Mouse (Mus musculus): Measurements from ENCODE around the gene Zfp410.
"Not testable (repeated sequence)": the region's sequence is repeated elsewhere in the genome, so short reads cannot be mapped to it uniquely, and the experiment has no call there.

Gene Zfp410

DNA sequence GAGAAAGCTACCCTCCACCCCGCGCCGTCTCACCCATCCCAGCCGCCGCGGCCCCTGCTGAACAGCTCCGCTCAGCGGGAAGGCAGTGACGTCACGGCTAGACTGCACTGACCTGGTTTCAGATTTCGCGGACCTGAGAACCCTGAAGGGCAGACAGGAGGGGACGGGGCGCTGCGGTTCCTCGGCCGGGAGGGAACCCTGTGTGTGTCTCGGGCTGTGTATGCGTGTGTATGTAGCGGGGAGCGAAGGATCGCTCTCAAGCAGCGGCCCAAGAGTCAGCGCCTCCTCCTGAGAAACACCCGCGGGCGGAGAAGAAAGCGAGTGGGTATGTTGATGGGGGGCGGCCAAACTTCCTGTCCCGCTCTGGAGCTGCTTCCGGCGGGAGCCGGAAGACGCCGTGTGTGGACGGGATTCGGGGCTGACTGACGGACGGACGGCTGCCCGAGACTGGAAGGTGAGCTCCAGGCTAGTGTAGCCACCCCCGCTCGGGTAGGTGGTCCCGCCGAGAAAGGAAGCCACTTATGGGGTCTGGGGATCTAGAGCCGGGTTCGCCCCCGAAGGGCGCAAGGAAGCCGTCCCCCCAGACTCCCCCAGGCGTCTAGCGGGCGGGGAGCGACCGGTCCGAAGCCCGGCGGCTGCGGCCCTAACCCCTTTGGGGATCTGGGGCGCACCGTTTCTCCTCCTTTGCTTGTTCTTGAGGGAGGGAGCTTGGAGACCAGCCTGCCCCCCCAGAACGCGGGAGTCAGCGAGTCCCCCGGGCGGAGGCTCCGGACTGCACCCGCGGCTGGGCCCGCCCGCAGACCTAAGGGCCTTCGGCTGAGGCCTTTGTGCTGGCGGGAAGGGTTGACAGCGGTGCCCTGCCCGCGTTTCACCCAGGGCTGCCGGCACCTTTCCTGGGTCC, at the start of gene Zfp410:
Gene Zfp410, plus strand, starts transcription at position 132 of the 901 bp plus-strand sequence.
- CTCF ChIA-PET: interaction anchor here (0.6 kb wide), 1 partner anchor 36 kb away, joined by 6 read pairs; no protein-coding TSS in a partner anchor

GRCm38 (mm10) chr12:84267264-84267663, 49.4 kb upstream of the Zfp410 start:
- CTCF ChIA-PET: no interaction called here

DNA sequence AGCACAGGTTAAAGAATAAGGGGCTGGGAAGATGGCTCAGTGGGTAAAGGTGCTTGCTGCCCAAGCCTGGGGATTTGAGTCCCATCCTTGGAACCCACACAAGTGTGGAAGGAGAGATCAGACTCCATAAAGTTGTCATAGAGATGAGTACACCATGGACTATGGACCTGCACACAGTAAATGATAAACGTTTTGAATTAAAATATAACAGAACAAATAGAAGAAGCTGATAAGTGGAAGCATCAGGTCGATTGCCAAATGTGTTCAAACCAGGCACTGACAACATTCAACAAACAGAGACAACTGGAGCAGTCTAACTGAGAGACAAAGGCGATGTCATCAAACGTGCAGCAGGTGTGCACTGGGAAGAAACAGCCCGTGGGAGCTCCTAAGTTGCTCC, 43.3 kb upstream of the Zfp410 start:
- CTCF ChIA-PET: no interaction called here

DNA sequence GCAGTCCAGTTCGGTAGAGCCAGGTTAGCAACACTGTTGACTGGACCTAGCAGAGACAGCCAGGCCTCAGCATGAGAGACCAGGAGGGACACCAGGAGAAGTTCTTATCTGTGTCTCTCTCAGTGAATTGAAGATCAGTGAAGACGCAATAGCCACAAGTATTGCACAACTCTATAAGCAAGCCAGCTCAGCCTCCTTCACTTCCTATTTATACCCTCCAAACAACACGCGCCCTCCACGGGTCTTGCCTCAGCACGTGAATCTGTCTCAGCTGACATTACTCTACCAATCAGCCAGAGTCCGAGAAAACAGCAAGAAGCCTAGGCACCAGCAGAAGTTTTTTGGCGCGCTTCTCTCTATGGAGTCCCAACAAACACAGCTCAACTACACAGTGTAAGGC, 41.4 kb upstream of the Zfp410 start:
- CTCF ChIA-PET: no interaction called here

- CTCF ChIA-PET: no interaction called here
Observed at GRCm38 (mm10) chr12:84276288-84276687, 40.4 kb upstream of the Zfp410 start.

DNA sequence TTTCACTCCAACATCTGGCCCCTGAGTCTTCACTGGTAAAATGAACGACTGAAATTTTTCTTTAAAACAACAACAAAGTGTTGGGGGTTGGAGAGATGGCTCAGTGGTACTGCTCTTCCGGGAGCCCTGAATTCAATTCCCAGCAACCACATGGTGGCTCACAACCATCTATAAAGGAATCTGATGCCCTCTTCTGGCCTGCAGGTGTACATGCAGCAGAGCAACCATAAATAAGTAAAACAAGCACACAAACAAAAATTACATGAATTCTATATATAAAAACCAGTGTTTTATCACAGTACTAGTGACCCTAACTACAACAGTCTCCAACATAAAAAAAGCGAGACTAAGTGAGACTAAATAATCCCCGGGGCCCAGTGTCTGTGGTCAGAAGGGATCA, 39.9 kb upstream of the Zfp410 start:
- CTCF ChIA-PET: no interaction called here

DNA sequence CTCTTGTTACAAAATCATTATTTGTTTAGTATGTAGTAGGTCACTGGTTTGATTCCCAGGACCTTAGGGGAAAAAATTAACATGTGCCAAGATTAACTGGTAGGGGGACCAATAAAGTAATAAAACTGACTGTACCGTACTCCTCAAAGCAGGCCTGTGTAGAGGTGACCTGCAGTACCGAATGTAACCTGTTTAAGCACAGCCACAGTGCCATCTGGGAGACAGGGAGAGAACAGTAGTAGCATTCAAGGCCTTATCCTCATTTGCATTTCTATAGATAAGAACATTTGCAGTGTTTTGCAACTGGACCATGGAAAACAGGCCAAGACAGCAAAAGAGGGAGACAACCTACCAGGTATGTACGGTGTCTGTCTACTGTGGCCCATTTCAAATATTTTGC, 38.8 kb upstream of the Zfp410 start:
- CTCF ChIA-PET: no interaction called here

GRCm38 (mm10) chr12:84278901-84279300, 37.8 kb upstream of the Zfp410 start:
- CTCF ChIA-PET: interaction anchor here (0.6 kb wide), 1 partner anchor 106 kb away, joined by 4 read pairs; no protein-coding TSS in a partner anchor

- CTCF ChIA-PET: no interaction called here
Observed at GRCm38 (mm10) chr12:84284391-84284790, 32.3 kb upstream of the Zfp410 start.

GRCm38 (mm10) chr12:84284885-84285592, 31.6 kb upstream of the Zfp410 start, which contains the start of gene Ptgr2:
Gene Ptgr2, plus strand, starts transcription at chr12:84285232.
- CTCF ChIA-PET: interaction anchor here (0.5 to 0.6 kb wide), 2 partner anchors 79 to 150 kb away, joined by 3 to 5 read pairs; no protein-coding TSS in a partner anchor

DNA sequence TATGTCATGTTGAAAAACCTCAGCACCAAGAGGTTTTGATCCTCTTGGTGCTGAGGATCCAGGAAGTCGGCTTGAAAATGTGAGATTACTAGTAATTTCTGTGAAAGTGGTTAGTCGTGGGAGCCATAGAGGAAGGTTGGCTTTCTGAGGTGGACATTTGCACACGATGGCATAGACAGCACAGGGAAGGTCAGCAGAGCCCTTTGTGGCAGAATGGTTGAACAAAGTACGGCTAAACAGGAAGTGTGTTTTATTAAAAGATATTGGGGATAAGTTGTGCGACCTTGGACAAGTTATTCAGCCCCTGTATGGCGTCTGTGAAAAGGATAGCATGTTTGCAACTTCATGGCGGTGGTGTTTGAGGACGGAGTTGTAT, 31.1 kb upstream of the Zfp410 start:
- CTCF ChIA-PET: interaction anchor here (0.5 to 0.6 kb wide), 2 partner anchors 36 to 151 kb away, joined by 4 to 5 read pairs; no protein-coding TSS in a partner anchor

DNA sequence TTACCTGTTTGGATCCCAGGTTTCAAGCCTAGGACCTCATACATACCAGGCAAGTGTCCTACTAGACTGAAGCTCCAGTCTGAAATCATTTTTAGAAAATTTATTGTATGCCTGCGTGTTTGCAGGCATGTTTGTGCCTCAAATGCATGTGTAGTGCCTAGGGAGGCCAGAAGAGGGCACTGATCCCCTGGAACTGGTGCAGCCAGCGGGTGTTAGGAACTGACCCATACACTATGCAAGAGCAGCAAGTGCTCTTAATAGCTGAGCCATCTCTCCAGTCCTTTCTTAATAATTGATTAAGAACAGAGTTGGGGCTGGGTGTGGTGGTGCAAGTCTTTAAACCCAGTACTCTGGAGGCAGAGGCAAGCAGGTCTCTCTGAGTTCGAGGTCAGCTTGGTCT, 28.2 kb upstream of the Zfp410 start:
- CTCF ChIA-PET: interaction anchor here (0.6 kb wide), 1 partner anchor 10 kb away, joined by 3 read pairs; no protein-coding TSS in a partner anchor

DNA sequence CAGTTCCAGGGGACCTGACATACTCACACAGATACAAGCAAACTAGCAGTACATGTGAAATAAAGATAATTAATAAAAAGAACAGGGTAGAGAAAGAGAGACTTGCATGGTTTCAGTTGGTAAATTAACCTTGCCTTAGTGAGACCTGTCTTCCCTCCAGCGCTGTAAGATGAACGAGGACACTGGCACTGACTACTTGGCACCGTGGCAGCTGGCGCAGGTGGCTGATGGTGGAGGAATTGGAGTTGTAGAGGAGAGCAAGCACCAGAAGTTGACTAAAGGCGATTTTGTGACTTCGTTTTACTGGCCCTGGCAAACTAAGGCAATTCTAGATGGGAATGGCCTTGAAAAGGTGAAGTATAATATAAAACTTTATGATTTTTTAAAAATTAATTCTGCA, 18.8 kb upstream of the Zfp410 start:
- CTCF ChIA-PET: interaction anchor here (0.8 kb wide), 1 partner anchor 9 kb away, joined by 3 read pairs; no protein-coding TSS in a partner anchor

DNA sequence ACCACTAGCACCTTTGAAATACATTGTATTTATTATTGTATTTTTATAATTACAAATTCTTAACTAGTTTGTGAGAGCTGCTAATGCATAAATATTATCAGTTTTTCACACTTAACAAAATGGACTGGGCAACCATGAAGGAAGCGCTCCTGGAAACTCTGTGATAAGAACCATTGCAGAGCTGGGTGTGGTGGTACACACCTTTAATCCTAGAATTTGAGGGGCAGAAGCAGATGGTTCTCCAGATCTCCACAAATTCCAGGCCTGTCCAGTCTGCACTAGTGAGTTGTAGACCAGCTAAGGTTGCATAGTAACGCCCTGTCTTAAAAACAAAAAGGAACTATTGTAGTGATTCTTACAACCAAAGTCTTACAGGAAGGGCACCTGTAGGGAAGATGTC, 17.4 kb upstream of the Zfp410 start:
- CTCF ChIA-PET: interaction anchor here (0.5 kb wide), 1 partner anchor 286 kb away, joined by 3 read pairs; no protein-coding TSS in a partner anchor

GRCm38 (mm10) chr12:84304101-84304500, 12.6 kb upstream of the Zfp410 start:
- CTCF ChIA-PET: no interaction called here

GRCm38 (mm10) chr12:84304554-84304953, 12.1 kb upstream of the Zfp410 start:
- CTCF ChIA-PET: no interaction called here

DNA sequence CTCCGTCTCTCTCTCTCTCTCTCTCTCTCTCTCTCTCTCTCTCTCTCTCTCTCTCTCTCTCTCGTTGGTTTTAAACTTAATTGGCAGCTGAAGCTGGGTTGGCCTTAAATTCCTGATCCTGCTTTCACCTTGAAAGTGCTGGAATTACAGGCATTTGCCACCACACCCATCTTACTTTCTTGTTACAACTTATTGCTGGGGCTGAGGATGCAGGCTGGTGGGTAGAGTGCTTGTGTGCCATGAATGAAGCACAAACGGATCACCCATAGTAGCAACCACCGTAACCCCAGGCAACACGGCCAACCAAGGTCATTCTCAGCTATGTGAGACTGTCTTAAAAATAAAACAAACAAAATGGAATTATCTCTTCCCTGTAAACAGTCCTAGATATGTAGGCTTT, 5.3 kb upstream of the Zfp410 start:
- CTCF ChIA-PET: no interaction called here

DNA sequence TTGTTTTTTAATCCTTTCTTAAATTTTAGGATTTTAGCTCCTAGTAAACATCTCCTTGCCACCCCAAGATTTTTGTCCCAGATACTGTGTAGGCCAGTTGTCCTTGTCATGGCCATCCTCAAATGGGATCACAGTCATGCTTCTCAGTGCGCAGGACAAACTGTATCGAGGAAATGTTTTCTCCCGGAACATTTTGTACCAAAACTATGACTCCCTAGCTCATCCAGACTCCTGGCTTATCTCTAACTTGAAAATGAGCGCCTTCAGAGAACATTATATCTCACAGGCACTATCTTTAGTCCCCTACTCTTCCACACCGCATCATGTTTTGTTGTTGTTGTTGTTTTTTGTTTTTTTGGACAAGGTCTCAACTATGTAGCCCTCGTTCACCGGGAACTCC, 646 bp upstream of the Zfp410 start:
- CTCF ChIA-PET: interaction anchor here (0.6 kb wide), 1 partner anchor 205 kb away, joined by 16 read pairs; no protein-coding TSS in a partner anchor

- CTCF ChIA-PET: no interaction called here
Observed at GRCm38 (mm10) chr12:84327111-84327512, 10.5 kb downstream of the Zfp410 start.

DNA sequence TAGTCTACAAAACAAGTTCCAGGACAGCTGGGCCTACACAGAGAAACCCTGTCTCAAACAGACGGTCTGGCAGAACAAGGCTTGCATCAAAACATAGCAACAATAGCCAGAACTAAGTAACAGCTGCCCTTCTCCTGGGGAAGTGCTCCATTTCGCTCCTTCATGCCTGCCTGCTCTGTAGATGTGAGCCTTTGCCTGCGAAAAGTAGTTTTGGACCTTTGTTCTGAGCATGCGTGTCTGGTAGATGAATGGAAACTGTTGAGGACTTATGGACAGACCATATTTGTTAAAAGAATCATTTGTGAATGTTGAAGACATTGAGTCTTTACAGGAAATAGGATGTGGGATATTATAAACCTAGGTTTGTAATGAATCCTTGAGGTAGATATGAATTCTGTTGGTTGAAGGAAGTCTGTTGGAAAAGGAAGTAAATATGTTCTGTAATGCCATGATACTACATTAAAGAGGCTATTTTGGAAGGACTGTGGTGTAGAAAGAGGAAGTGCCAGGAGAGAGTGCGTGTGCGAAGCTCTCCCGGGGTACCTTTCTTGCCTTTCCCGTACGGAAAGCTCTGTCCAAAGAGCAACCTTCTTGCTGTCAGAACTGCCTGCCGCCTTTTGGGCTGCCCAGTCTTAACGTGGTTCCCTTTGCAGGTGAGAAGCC, 20.4 kb downstream of the Zfp410 start:
- CTCF ChIA-PET: no interaction called here

GRCm38 (mm10) chr12:84347192-84347591, 30.5 kb downstream of the Zfp410 start:
- CTCF ChIA-PET: no interaction called here

GRCm38 (mm10) chr12:84358699-84359098, 42.0 kb downstream of the Zfp410 start:
- CTCF ChIA-PET: not testable (repeated sequence)

All from spleen, embryonic (tissue).